Mouse (Mus musculus): ENCODE results near the gene Rnf5. TPM values are rescaled to one million over a fixed set of nuclear protein-coding genes. Genes with fewer than 3 reads are reported as not detected.

The Rnf5 gene
- polyA plus RNA-seq, 1 experiment from 2014 or later: 84.9 TPM

DNA sequence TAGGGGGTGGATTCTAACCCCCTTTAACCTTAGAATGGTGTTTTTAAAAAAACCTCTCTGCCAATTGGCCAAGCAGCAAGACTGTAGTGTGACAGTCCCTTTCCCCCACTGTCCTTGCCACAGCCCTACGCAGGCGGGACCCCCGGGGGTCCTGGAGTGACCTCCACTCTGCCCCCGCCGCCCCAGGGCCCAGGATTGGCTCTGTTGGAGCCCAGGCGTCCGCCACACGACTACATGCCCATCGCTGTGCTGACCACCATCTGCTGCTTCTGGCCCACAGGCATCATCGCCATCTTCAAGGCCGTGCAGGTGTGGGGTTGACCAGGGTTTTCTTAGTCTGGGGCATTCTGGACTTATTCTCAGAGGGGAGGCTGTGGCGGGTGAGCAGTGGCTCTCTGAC, 28.2 kb upstream of the Rnf5 start:
- H3K4me1 ChIP-seq (ENCODE audit: insufficient read depth): peaks cover 10% of the 10 kb centered on the region; the same call in 1 of the 2 replicates
- ATAC-seq (ENCODE audit: insufficient read depth) (no peak), DNase-seq (no peak)
- H3K4me3 ChIP-seq (ENCODE audit: low read depth, low read length): peak overlapping the region; percentile 37
- peak overlapping the region; percentile 67 for H3K4me2 ChIP-seq
- no peaks in the 10 kb centered on the region for H3K36me3 ChIP-seq (ENCODE audit: insufficient read depth)
- H3K9ac ChIP-seq: no peak overlapping the region; the same call in 1 of the 2 replicates
- no peaks in the 10 kb centered on the region for H3K9me3 ChIP-seq (ENCODE audit: low read depth, low read length)
- TF ChIP-seq CTCF (IDR thresholded peaks at IDR 0.05; ENCODE audit: low read depth): no peak
- WGBS: 6% methylated on average over 12 of the region's 12 CpGs
- H3K27me3 ChIP-seq (ENCODE audit: insufficient read depth, low read length): peaks cover 51% of the 10 kb centered on the region
- H3K27ac ChIP-seq (ENCODE audit: low read depth): no peak overlapping the region

DNA sequence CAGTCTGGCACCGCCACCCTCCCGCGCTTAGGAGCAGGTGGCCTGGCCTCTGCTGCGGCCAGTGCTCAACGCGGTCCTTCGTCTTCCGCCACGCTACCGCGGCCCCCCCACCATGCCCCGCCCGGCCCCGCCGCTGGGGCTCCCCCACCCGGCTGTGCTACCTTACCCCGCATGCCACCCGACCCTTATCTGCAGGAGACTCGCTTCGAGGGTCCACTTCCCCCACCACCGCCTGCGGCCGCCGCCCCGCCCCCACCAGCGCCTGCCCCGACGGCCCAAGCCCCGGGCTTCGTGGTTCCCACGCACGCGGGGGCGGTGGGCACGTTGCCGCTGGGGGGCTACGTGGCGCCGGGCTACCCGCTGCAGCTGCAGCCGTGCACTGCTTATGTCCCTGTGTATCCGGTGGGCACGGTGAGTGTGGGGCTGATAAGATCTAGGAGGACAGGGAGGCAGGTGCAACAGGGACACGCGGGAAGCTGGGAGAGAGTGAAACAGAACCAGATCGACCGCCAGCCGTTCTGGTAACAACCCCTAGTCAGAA, 27.3 kb upstream of the Rnf5 start:
- H3K9ac ChIP-seq: no peak overlapping the region; the same call in 1 of the 2 replicates
- peak overlapping the region; percentile 48 for H3K4me2 ChIP-seq
- H3K27ac ChIP-seq (ENCODE audit: low read depth): no peak overlapping the region
- no peaks in the 10 kb centered on the region for H3K9me3 ChIP-seq (ENCODE audit: low read depth, low read length)
- 1% methylated on average over 48 of the region's 48 CpGs for WGBS
- peak overlapping the region; percentile 23 for H3K4me3 ChIP-seq (ENCODE audit: low read depth, low read length)
- H3K36me3 ChIP-seq (ENCODE audit: insufficient read depth): no peaks in the 10 kb centered on the region
- H3K27me3 ChIP-seq (ENCODE audit: insufficient read depth, low read length): peaks cover 51% of the 10 kb centered on the region
- H3K4me1 ChIP-seq (ENCODE audit: insufficient read depth): peaks cover 16% of the 10 kb centered on the region; the same call in 1 of the 2 replicates
- ATAC-seq (ENCODE audit: insufficient read depth) (no peak), DNase-seq (no peak)
- no peak for TF ChIP-seq CTCF (IDR thresholded peaks at IDR 0.05; ENCODE audit: low read depth)

DNA sequence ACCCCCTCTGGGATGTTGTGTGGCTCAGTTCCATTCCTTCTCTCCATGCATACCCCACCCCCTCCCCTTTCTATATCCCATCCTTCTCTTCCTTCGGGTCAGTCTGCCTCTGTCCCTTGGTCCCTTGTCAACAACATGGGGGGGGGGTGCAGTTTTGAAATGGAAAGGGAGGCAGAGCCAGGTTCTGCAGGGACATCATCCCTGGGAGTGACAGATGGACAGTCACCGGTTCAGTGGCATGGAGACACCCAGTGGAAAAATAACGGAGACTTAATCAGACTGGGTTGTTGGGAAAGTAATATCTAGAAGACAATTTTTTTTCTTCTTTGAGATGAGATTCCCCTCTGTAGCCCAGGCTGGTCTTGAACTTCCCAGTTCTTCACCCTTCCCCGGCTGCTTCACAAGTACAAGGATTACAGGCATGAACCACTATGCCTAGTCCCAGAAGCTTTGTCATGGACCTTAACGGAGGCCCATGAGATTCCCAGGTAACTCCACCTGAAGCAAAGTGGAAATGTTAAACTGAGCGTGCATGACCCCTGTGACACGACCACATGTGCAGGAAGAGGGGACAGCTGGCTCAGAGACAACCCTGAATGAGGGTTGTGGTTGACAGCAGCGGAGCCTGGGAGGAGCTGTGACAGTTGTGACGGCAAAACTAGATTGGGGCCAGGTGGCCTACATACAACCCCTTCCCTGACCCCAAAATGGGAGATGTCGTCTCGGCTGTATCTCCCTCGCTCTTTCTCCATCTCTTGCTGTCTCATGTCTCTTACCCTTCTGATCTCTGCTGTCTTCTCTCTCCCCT, 26.5 kb upstream of the Rnf5 start:
- TF ChIP-seq CTCF (IDR thresholded peaks at IDR 0.05; ENCODE audit: low read depth): no peak
- H3K27ac ChIP-seq (ENCODE audit: low read depth): no peak overlapping the region
- ATAC-seq (ENCODE audit: insufficient read depth): no peak
- 16% methylated on average over 12 of the region's 12 CpGs for WGBS
- no peaks in the 10 kb centered on the region for H3K9me3 ChIP-seq (ENCODE audit: low read depth, low read length)
- peaks cover 51% of the 10 kb centered on the region for H3K27me3 ChIP-seq (ENCODE audit: insufficient read depth, low read length)
- DNase-seq: no peak
- peaks cover 6% of the 10 kb centered on the region; the same call in 1 of the 2 replicates for H3K36me3 ChIP-seq (ENCODE audit: insufficient read depth)
- H3K4me2 ChIP-seq: peak overlapping the region; percentile 92
- H3K4me3 ChIP-seq (ENCODE audit: low read depth, low read length): peak overlapping the region; percentile 21; the same call in 1 of the 2 replicates
- H3K4me1 ChIP-seq (ENCODE audit: insufficient read depth): peaks cover 16% of the 10 kb centered on the region; the same call in 1 of the 2 replicates
- H3K9ac ChIP-seq: no peak overlapping the region

DNA sequence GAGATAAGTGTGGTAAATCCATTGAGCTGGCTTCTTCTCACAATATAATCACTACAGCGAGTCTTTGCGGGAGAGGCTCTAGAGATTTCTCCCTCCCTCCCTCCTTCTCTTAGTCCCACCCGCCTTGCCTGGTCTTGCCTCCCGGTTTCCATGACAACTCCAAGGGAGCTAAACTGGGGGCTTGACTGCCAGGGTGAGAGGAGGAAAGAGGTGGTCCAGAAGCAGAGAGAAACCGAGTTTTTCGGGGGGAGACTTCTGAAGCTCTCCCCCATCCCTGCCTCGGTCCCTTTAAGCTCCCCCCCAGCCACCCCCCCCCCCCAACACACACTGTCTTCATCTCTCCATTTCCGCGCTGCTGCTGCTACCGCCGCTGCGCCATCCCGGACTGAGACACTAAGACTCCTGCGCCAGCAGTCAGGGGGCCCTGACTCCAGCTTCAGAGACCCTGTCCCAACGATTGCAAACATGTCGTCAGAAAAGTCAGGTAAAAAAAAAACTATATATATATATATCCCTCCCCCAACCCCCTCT, 25.8 kb upstream of the Rnf5 start, which contains the start of gene Prrt1:
TSS of gene Prrt1 (plus strand) at position 313 of the 531 bp plus-strand sequence.
- H3K4me3 ChIP-seq (ENCODE audit: low read depth, low read length): peak within 1 kb of the TSS; percentile 69
- under 1% methylated on average over 16 of the region's 16 CpGs for WGBS
- DNase-seq (peak; percentile 65), ATAC-seq (ENCODE audit: insufficient read depth) (no peak)
- H3K4me1 ChIP-seq (ENCODE audit: insufficient read depth): peaks cover 16% of the 10 kb centered on the region; the same call in 1 of the 2 replicates
- H3K9me3 ChIP-seq (ENCODE audit: low read depth, low read length): no peaks in the 10 kb centered on the region
- peaks cover 6% of the 10 kb centered on the region; the same call in 1 of the 2 replicates for H3K36me3 ChIP-seq (ENCODE audit: insufficient read depth)
- H3K27ac ChIP-seq (ENCODE audit: low read depth): peak within 1 kb of the TSS; percentile 95; the same call in 1 of the 2 replicates
- no peak for TF ChIP-seq CTCF (IDR thresholded peaks at IDR 0.05; ENCODE audit: low read depth)
- H3K27me3 ChIP-seq (ENCODE audit: insufficient read depth, low read length): peaks cover 51% of the 10 kb centered on the region
- peak within 1 kb of the TSS; percentile 73 for H3K9ac ChIP-seq
- peak within 1 kb of the TSS; percentile 92 for H3K4me2 ChIP-seq

DNA sequence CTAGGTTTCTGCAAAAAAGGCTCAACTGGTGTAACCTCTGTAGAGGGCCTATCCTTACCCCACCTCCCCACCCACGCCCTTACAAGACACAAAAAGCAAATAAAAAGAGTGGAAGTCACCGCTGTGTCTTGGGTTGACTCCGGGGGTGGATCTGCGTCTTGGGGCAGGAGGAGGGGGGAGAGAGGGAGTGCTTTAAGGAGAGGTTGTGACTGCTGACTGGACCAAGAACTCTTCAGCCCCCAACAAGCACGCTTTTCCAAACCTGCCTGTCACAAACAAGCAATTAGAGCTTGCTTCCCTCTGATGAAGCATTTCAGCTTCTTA, 25.1 kb upstream of the Rnf5 start:
- DNase-seq (no peak), ATAC-seq (ENCODE audit: insufficient read depth) (no peak)
- Histone ChIP-seq H3K4me3 (ENCODE audit: low read depth, low read length) (peak overlapping the region; percentile 69), H3K9me3 (ENCODE audit: low read depth, low read length) (no peaks in the 10 kb centered on the region), H3K36me3 (ENCODE audit: insufficient read depth) (peaks cover 6% of the 10 kb centered on the region; the same call in 1 of the 2 replicates), H3K4me2 (peak overlapping the region; percentile 92), H3K27me3 (ENCODE audit: insufficient read depth, low read length) (peaks cover 46% of the 10 kb centered on the region), H3K9ac (peak overlapping the region; percentile 73), H3K4me1 (ENCODE audit: insufficient read depth) (peaks cover 16% of the 10 kb centered on the region; the same call in 1 of the 2 replicates), H3K27ac (ENCODE audit: low read depth) (peak overlapping the region; percentile 95; the same call in 1 of the 2 replicates)
- no peak for TF ChIP-seq CTCF (IDR thresholded peaks at IDR 0.05; ENCODE audit: low read depth)
- WGBS: 31% methylated on average over 5 of the region's 5 CpGs

DNA sequence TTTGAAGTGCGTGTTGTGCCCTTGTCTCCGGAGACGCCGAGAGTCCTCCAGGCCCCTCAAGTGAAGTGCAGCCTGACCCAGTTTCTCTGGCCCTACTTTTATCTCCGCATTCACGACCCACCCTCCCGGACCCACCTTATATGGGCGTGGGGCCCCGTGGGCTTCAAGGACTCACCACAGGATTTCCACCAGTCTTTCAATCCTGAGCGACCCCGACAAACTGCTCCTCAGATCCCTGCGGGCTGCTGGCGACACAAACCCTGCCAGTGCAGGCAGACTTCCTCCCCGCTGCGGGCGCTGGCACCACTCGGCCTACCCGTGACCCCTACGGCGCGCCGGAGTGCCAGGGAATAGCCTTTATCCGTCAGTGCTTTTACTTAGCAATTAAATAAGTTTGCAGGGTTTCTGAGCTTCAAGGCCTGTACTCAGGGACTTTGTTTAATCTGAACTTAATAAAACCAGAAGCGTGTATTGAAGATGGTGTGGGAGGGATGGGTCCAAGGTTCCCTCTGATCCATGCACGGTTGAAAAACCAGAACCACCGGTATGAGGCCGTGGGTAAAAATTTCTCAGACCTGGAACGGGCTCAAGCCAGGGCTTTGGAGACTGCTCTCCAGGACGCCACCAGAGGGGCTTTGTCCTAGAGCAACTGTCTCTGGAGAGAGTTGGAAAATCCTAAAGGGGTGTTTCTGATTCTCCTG, 24.6 kb upstream of the Rnf5 start, which contains the start of gene Ppt2:
TSS of gene Ppt2 (minus strand) at position 568 of the 701 bp plus-strand sequence.
- Histone ChIP-seq H3K9me3 (ENCODE audit: low read depth, low read length) (no peaks in the 10 kb centered on the region), H3K9ac (peak within 1 kb of the TSS; percentile 73), H3K36me3 (ENCODE audit: insufficient read depth) (peaks cover 6% of the 10 kb centered on the region; the same call in 1 of the 2 replicates), H3K4me3 (ENCODE audit: low read depth, low read length) (peak within 1 kb of the TSS; percentile 69), H3K4me1 (ENCODE audit: insufficient read depth) (peaks cover 16% of the 10 kb centered on the region; the same call in 1 of the 2 replicates), H3K4me2 (peak within 1 kb of the TSS; percentile 92), H3K27ac (ENCODE audit: low read depth) (peak within 1 kb of the TSS; percentile 95), H3K27me3 (ENCODE audit: insufficient read depth, low read length) (peaks cover 41% of the 10 kb centered on the region)
- ATAC-seq (ENCODE audit: insufficient read depth): no peak
- DNase-seq: peak; percentile 59
- TF ChIP-seq CTCF (IDR thresholded peaks at IDR 0.05; ENCODE audit: low read depth): no peak
- 3% methylated on average over 29 of the region's 29 CpGs for WGBS

Measured in lung, embryonic 14.5 days (tissue).